Mouse (Mus musculus): ENCODE measurements around the gene Notch4. TPM values are rescaled to one million over a fixed set of nuclear protein-coding genes. Genes with fewer than 3 reads are reported as not detected.
A peak's percentile ranks its signal among the peaks of the same experiment; 100 is the strongest.

Notch4 gene
- total RNA-seq, 2 experiments from 2014 or later, result 10.5 to 11.4 TPM

GRCm38 (mm10) chr17:34590154-34590987, 26.3 kb downstream of the Notch4 start:
- Histone ChIP-seq H3K4me3 (peak overlapping the region; percentile 88), H3K27ac (peak overlapping the region; percentile 97)
- no peak for DNase-seq
- no peak for TF ChIP-seq CTCF (IDR thresholded peaks at IDR 0.05)
- intact Hi-C loops (cut with DNase I), result no loop called here

- peak within 1 kb of the TSS; percentile 88 for H3K4me3 ChIP-seq
- DNase-seq, result peak; percentile 43
- TF ChIP-seq CTCF (IDR thresholded peaks at IDR 0.05), result no peak
- intact Hi-C loops (cut with DNase I), result no loop called here
- H3K27ac ChIP-seq, result peak within 1 kb of the TSS; percentile 97
Measured at GRCm38 (mm10) chr17:34591029-34591993, 27.2 kb downstream of the Notch4 start, which contains the start of gene Pbx2. Gene Pbx2 (plus strand): TSS chr17:34591266.

GRCm38 (mm10) chr17:34591994-34592375, 27.9 kb downstream of the Notch4 start:
- peak; percentile 95 for DNase-seq
- H3K4me3 ChIP-seq, result peak overlapping the region; percentile 88
- no peak for TF ChIP-seq CTCF (IDR thresholded peaks at IDR 0.05)
- peak overlapping the region; percentile 97 for H3K27ac ChIP-seq
- intact Hi-C loops (cut with DNase I), result no loop called here

GRCm38 (mm10) chr17:34592581-34593549, 28.8 kb downstream of the Notch4 start:
- Histone ChIP-seq H3K27ac (peak overlapping the region; percentile 97), H3K4me3 (peak overlapping the region; percentile 88)
- no peak for TF ChIP-seq CTCF (IDR thresholded peaks at IDR 0.05)
- intact Hi-C loops (cut with DNase I), result no loop called here
- no peak for DNase-seq

- no peak for TF ChIP-seq CTCF (IDR thresholded peaks at IDR 0.05)
- peak overlapping the region; percentile 97; the same call in 1 of the 2 replicates for H3K27ac ChIP-seq
- intact Hi-C loops (cut with DNase I), result no loop called here
- peak; percentile 44 for DNase-seq
- H3K4me3 ChIP-seq, result peak overlapping the region; percentile 88
Measured at GRCm38 (mm10) chr17:34593752-34594525, 29.9 kb downstream of the Notch4 start.

GRCm38 (mm10) chr17:34596098-34596497, 32.0 kb downstream of the Notch4 start:
- intact Hi-C loops (cut with DNase I), result no loop called here

GRCm38 (mm10) chr17:34597566-34598095, 33.6 kb downstream of the Notch4 start, which contains the start of gene Ager:
Gene Ager (plus strand): TSS chr17:34597862.
- no peak for DNase-seq
- intact Hi-C loops (cut with DNase I), result no loop called here
- peak within 1 kb of the TSS; percentile 16; the same call in 1 of the 2 replicates for H3K27ac ChIP-seq
- no peak for TF ChIP-seq CTCF (IDR thresholded peaks at IDR 0.05)
- H3K4me3 ChIP-seq, result no peak within 1 kb of the TSS

More at GRCm38 (mm10) chr17:34596098-34596497, 32.0 kb downstream of the Notch4 start:
- no peak for DNase-seq
- no peak for TF ChIP-seq CTCF (IDR thresholded peaks at IDR 0.05)
- H3K27ac ChIP-seq, result no peak overlapping the region
- no peak overlapping the region for H3K4me3 ChIP-seq

GRCm38 (mm10) chr17:34599891-34600290, 35.8 kb downstream of the Notch4 start:
- Histone ChIP-seq H3K4me3 (no peak overlapping the region), H3K27ac (no peak overlapping the region)
- DNase-seq, result no peak
- no peak for TF ChIP-seq CTCF (IDR thresholded peaks at IDR 0.05)
- intact Hi-C loops (cut with DNase I), result no loop called here

GRCm38 (mm10) chr17:34601796-34602195, 37.7 kb downstream of the Notch4 start:
- intact Hi-C loops (cut with DNase I), result no loop called here
- Histone ChIP-seq H3K27ac (no peak overlapping the region), H3K4me3 (no peak overlapping the region)
- no peak for DNase-seq
- TF ChIP-seq CTCF (IDR thresholded peaks at IDR 0.05), result no peak

- peak; percentile 97 for DNase-seq
- Histone ChIP-seq H3K4me3 (peak within 1 kb of the TSS; percentile 99), H3K27ac (peak within 1 kb of the TSS; percentile 96)
- intact Hi-C loops (cut with DNase I), result loop anchor here (2.0 kb wide), 1 partner anchor 23 kb away; no protein-coding TSS in a partner anchor
- TF ChIP-seq CTCF (IDR thresholded peaks at IDR 0.05), result no peak
Measured at GRCm38 (mm10) chr17:34603375-34604060, 39.5 kb downstream of the Notch4 start, which contains the start of gene Rnf5. Gene Rnf5 (minus strand): TSS chr17:34603690.

Measured in gastrocnemius, adult 2 months (tissue).